Mouse (Mus musculus) splenic B cell, adult 2 months (primary cell): ENCODE data around the gene Fbxo3.
"Not testable (repeated sequence)": the region's sequence is repeated elsewhere in the genome, so short reads cannot be mapped to it uniquely, and the experiment has no call there.

Experiments used
- DNase-seq: peaks from one replicate; pipeline ENCODE4 v3.0.0-alpha.2; 2011; ENCODE audit warnings: low read depth, low spot score
- H3K27me3 ChIP-seq: 2 replicates; pipeline ENCODE4 v1.6.1; 2012; ENCODE audit warnings: mild to moderate bottlenecking, low read length, moderate library complexity, mixed read lengths; ENCODE audit not compliant: control insufficient read depth, poor library complexity, insufficient read depth, severe bottlenecking
- H3K36me3 ChIP-seq: 2 replicates; pipeline ENCODE4 v1.6.1; 2012; ENCODE audit warnings: mild to moderate bottlenecking, low read length, moderate library complexity, mixed read lengths; ENCODE audit not compliant: control insufficient read depth, poor library complexity, insufficient read depth, severe bottlenecking

Gene Fbxo3

DNA sequence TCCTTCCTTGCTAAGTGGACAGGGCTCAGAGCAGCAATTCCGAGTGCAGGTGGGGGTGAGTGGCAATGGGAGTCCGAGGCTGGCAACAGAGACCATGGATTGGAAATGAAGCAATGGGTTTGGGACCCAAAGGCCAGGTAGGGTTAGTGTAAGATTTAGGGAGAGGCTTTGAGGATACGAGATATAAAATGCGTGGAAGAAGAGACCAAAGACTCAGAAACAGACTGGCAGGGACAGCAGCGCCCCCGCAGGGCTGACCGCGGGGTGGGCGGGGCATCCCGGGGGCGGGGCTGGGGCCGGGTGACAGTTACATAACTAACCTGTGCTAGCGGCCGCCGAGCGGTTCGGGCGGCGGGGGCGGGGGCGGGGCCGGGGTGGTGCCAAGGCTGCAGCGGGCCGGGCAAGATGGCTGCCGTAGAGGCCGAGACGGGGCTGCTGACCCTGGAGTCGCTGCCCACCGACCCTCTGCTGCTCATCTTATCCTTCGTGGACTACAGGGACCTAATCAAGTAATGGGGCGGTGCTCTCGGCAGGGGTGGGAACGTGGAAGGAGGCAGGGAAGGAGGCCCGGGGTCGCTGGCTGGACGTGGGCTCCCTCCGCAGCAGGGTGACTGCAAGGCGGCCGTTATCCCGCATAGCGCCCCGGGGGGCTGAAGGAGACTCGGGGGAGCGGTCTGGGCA, at the start of gene Fbxo3:
TSS of gene Fbxo3 (plus strand) at position 264 of the 681 bp plus-strand sequence.
- Histone ChIP-seq H3K36me3 (no peaks in the 10 kb centered on the region), H3K27me3 (no peaks in the 10 kb centered on the region)
- peak; percentile 86 for DNase-seq

DNA sequence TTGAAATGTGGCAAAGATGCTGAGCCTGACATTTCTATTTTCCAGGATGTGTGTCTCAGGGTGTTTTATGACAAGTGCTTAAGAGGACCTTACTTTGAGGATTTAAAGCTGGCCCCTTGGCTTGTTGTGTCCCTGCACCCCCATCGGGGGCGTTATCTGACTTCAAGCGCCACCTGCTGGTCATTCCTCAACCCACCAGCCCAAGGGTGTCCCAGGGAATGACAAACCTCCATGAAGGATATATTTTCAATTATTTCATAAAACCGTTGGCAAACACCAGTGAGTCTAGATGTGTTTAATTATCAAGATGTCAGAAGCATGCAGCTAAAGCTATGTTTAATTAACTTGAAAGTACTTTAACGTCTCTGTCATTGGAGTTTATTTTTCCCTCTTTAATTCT, 45.3 kb upstream of the Fbxo3 start:
- Histone ChIP-seq H3K36me3 (peaks cover 7% of the 10 kb centered on the region), H3K27me3 (no peaks in the 10 kb centered on the region)
- peak; percentile 84 for DNase-seq

DNA sequence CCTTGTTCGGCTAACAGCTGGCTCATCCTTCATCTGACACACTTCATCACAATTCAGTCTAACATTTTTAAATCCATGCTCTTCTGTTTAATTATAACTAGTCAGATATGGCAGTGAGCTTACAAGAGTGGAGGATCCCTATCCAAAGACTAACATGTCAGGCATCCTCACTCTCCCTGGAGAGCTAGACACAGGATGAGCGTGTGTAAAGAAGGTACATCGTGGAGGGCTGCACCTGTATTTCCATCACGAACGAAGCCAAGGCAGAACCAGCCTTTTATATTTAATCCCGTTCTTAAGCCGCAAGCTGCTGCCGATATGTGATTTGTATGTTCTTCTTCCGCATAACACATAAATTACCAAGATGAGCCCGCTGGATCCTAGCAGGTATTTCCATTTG, 44.4 kb upstream of the Fbxo3 start:
- H3K36me3 ChIP-seq: peaks cover 4% of the 10 kb centered on the region; the same call in 1 of the 2 replicates

GRCm38 (mm10) chr2:103987595-103987994, 39.9 kb upstream of the Fbxo3 start:
- H3K36me3 ChIP-seq, DNase-seq, H3K27me3 ChIP-seq: not testable (repeated sequence)

More for the DNA sequence above, 44.4 kb upstream of the Fbxo3 start:
- DNase-seq: no peak
- no peaks in the 10 kb centered on the region for H3K27me3 ChIP-seq

- H3K27me3 ChIP-seq: no peaks in the 10 kb centered on the region
- DNase-seq: no peak
- H3K36me3 ChIP-seq: no peaks in the 10 kb centered on the region
Measured at GRCm38 (mm10) chr2:103989724-103990123, 37.8 kb upstream of the Fbxo3 start.

GRCm38 (mm10) chr2:103991303-103991702, 36.2 kb upstream of the Fbxo3 start:
- no peaks in the 10 kb centered on the region for H3K36me3 ChIP-seq
- no peak for DNase-seq
- no peaks in the 10 kb centered on the region for H3K27me3 ChIP-seq

- Histone ChIP-seq H3K27me3 (no peaks in the 10 kb centered on the region), H3K36me3 (no peaks in the 10 kb centered on the region)
- no peak for DNase-seq
Measured at GRCm38 (mm10) chr2:103992162-103992561, 35.4 kb upstream of the Fbxo3 start.

- Histone ChIP-seq H3K36me3 (no peaks in the 10 kb centered on the region), H3K27me3 (no peaks in the 10 kb centered on the region)
- DNase-seq: no peak
Measured at GRCm38 (mm10) chr2:103992618-103993332, 34.7 kb upstream of the Fbxo3 start.

- DNase-seq: peak; percentile 84
- H3K27me3 ChIP-seq: no peaks in the 10 kb centered on the region
- no peaks in the 10 kb centered on the region for H3K36me3 ChIP-seq
Measured at GRCm38 (mm10) chr2:104001076-104001475, 26.4 kb upstream of the Fbxo3 start.

DNA sequence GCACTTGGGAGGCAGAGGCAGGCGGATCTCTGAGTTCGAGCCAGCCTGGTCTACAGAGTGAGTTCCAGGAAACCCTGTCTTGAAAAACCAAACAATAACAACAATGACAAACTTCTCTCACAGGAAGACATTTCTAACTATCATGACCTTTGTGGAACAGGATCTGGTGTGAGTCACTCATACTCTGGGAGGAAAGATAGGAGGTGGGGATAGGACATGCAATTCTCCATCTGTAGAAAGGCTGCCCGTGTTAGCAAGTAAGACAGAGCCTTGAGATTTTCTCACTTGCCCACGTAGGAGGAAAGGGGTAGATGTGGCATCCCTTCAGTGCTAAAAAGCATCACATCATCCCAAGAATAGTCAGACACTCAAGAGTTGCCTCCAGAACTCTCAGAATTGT, 25.7 kb upstream of the Fbxo3 start:
- H3K36me3 ChIP-seq: no peaks in the 10 kb centered on the region
- no peaks in the 10 kb centered on the region for H3K27me3 ChIP-seq
- no peak for DNase-seq

- no peaks in the 10 kb centered on the region for H3K36me3 ChIP-seq
- no peaks in the 10 kb centered on the region for H3K27me3 ChIP-seq
- DNase-seq: peak; percentile 83
Measured at GRCm38 (mm10) chr2:104002711-104003413, 24.7 kb upstream of the Fbxo3 start.

DNA sequence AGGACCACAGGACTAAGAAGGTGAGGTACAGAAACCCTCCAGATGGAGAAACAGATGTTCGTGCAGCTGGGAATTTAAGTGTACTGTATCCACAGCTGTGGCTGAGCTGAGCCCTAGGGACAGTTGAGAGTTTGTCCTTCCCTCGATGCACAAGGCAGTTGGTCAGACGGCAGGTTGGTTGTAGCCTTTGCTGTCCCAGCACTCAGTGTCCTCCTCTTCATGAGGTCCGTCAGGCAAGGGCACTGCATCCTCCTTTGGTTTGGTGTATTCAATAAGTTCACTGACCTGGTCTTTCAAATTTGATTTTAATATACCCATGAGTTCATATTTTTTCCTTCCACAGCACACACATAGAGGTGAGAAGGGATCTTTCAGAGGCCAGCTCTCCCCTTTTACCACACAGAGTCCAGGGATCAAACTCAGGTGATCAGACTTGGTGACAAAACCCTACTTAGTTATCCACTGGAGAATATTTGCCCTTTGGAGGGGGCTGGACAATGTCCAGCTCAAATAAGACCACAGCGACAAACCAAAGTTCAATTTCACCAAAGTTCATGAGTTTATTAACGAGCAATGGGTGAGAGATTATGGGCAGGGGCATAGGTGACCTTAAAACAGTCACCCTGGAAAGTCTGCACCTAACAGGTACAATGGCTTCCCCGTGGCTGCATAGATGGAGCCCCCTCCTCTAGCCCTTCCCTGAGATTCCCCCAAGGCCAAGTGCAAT, 19.6 kb upstream of the Fbxo3 start:
- no peak for DNase-seq
- no peaks in the 10 kb centered on the region for H3K27me3 ChIP-seq

GRCm38 (mm10) chr2:104008853-104009252, 18.7 kb upstream of the Fbxo3 start:
- DNase-seq, H3K27me3 ChIP-seq, H3K36me3 ChIP-seq: not testable (repeated sequence)

More for the DNA sequence above, 19.6 kb upstream of the Fbxo3 start:
- H3K36me3 ChIP-seq: no peaks in the 10 kb centered on the region

DNA sequence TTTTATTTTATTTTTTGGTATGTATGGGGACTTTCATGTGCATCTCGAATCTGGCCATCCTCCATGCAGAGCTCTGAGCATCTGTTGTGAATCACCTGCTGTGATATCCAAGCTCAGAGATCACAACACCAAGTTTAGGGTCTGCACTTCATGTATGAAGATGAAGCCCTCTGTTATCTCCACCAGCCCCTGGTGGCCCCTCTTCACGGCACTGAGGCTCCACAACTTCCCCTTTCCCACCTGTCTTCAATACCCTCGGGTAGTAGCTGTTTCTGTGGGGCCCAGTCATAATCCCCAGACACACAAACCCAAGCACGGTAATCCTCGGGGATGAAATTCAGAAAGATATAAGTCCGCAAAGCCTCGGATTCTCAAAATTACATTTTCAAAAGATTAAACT, 4.4 kb upstream of the Fbxo3 start:
- Histone ChIP-seq H3K36me3 (no peaks in the 10 kb centered on the region), H3K27me3 (no peaks in the 10 kb centered on the region)
- peak; percentile 14 for DNase-seq
